Mouse (Mus musculus): ENCODE measurements at regions not wholly inside any gene's neighbourhood (a gene's known extent, or its start where the extent isn't known, plus 50 kb on each side); places are given as distances from the start of the nearest gene placed in this dataset.
A peak's percentile ranks its signal among the peaks of the same experiment; 100 is the strongest.
"Not testable (repeated sequence)": the region's sequence is repeated elsewhere in the genome, so short reads cannot be mapped to it uniquely, and the experiment has no call there.

GRCm38 (mm10) chr12:19125541-19125940 lies 611.2 kb downstream of the 5730507C01Rik start:
- no peak for DNase-seq (ENCODE audit: low spot score in 2 of 2)

- DNase-seq (ENCODE audit: low spot score in 2 of 2): no peak
These were observed 661.3 kb downstream of the 5730507C01Rik start for GRCm38 (mm10) chr12:19175631-19176030.

GRCm38 (mm10) chr12:19192396-19192795 lies 678.1 kb downstream of the 5730507C01Rik start:
- DNase-seq (ENCODE audit: low spot score in 2 of 2): no peak

GRCm38 (mm10) chr12:19193041-19193440 lies 678.7 kb downstream of the 5730507C01Rik start:
- DNase-seq (ENCODE audit: low spot score in 2 of 2): not testable (repeated sequence)

GRCm38 (mm10) chr12:19223996-19224395 lies 709.7 kb downstream of the 5730507C01Rik start:
- not testable (repeated sequence) for DNase-seq (ENCODE audit: low spot score in 2 of 2)

GRCm38 (mm10) chr12:19246731-19247130 lies 707.6 kb upstream of the Gm21863 start:
- DNase-seq (ENCODE audit: low spot score in 2 of 2): peak in 1 of 2 experiments; percentile 1

- peak; percentile 43 to 56 for DNase-seq (ENCODE audit: low spot score in 2 of 2)
These were observed 665.9 kb upstream of the Gm21863 start for GRCm38 (mm10) chr12:19288271-19288890.

GRCm38 (mm10) chr12:19289038-19289437 lies 665.3 kb upstream of the Gm21863 start:
- DNase-seq (ENCODE audit: low spot score in 2 of 2): peak; percentile 1 to 2

GRCm38 (mm10) chr12:19292068-19292770 lies 662.1 kb upstream of the Gm21863 start:
- not testable (repeated sequence) for DNase-seq (ENCODE audit: low spot score in 2 of 2)

Data from right cerebral cortex, adult 2 months (tissue).